Mouse (Mus musculus): Measurements from ENCODE around the gene Aqp5.

- TF ChIP-seq POLR2A (IDR thresholded peaks at IDR 0.05; ENCODE audit: borderline replicate concordance, control insufficient read depth, low read depth, low read length): no peak
- no peak for TF ChIP-seq CTCF (IDR thresholded peaks at IDR 0.05; ENCODE audit: control insufficient read depth, insufficient read depth, low read length)
These were observed 2.3 kb downstream of the Aqp5 start for GRCm38 (mm10) chr15:99592877-99593276.

All from bone marrow, adult 2 months (tissue).